Mouse (Mus musculus): ENCODE measurements around the gene Ttll9.

The Ttll9 gene

DNA sequence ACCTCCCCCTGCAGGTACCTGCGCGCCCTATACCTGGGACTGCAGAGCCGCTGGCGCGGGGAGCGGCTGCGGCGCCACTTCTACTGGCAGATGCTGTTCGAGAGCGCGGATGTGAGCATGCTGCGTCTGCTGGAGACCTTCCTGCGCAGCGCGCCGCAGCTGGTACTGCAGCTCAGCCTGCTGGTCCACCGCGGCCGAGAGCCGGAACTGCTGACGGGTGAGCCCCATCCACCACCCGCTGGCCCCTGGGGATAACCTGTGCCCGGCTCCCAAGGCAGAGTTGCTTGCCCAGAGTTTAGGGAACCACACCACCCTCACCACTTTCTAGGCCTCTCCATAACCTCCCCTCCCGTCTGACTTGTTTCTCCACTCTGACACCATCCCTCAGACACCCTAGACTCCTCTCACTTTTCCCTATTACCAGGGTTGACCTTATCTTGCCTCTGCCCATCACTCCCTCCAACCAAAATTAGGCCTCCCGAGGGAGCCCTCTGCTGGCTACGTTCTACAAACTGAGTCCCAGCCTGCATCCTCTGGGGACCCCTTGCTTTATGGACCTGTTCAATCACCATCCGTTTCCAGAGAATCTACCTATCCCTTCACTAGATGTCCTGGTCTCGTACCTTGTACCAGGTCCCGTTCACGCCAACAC is 90.5 kb downstream of the Ttll9 start:
- DNase-seq, result no peak

DNA sequence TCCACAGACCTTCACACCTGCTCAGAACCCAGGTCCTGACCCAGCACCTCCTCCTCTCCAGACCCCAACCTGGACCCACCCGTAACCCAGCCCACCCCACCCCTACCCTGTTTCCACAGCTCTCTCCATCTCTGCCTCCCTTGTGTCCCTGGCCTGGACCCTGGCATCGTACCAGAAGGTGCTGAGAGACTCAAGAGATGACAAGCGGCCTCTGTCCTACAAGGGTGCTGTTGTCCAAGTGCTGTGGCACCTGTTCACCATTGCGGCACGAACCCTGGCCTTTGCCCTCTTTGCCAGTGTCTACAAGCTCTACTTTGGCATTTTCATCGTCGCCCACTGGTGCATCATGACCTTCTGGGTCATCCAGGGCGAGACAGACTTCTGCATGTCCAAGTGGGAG is 91.6 kb downstream of the Ttll9 start:
- DNase-seq, result no peak

DNA sequence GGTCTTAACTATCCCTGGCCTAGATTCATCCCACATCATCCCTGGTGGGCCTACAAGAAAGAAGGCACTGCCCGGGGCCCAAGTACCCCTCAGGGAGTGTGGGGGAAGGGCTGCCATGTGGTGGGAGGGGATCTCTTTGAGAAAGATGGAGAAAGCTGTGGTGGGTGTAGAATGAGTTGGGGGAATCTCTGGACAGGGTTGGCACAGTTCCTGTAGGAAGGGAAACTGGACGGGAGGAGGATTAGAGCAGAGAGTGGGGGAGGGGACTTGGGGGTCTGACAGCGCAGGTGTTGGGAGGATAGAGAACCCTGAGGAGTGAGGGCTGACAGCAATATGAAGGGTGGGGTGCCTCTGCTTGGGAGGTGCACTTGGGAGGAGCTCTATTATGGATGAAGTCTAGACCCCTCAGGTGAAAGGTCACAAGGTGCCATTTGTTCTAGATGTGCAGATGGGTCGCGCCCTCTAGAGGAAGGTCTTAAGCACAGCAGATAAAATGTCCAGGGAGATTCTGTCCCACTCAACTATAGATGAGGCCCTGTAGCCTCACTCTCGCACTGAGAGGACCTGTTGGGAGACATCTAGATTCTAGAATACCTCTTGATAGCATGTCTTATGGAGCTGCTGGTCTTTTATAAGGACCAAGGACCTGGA is 93.1 kb downstream of the Ttll9 start:
- no peak for DNase-seq

Data from kidney, adult 9 months (tissue).